Mouse (Mus musculus): ENCODE measurements around the gene Sfpq.
A peak's percentile ranks its signal among the peaks of the same experiment; 100 is the strongest.

- TF ChIP-seq CTCF (IDR thresholded peaks at IDR 0.05; ENCODE audit: low read depth, low read length) (peak; percentile 2), POLR2A (IDR thresholded peaks at IDR 0.05; ENCODE audit: insufficient read depth, low read length) (no peak)
Measured at GRCm38 (mm10) chr4:127027228-127028190, 6.4 kb downstream of the Sfpq start.
